Mouse (Mus musculus) spleen, postnatal 10 days (tissue): ENCODE data around the gene Ino80b.

ENCODE experiments used
- DNase-seq, 2 experiments: peaks; one replicate each; pipeline ENCODE4 v3.0.0; 2021 to 2022; ENCODE audit warnings: low spot score in 2 of 2

The Ino80b gene

GRCm38 (mm10) chr6:83086121-83087035, 38.9 kb downstream of the Ino80b start, which contains the start of gene Lbx2:
Lbx2 (plus strand) TSS chr6:83086367.
- no peak for DNase-seq

- no peak for DNase-seq
Measured at GRCm38 (mm10) chr6:83084477-83084876, 40.8 kb downstream of the Ino80b start.

- no peak for DNase-seq
Measured at GRCm38 (mm10) chr6:83083497-83083896, 41.7 kb downstream of the Ino80b start.

DNA sequence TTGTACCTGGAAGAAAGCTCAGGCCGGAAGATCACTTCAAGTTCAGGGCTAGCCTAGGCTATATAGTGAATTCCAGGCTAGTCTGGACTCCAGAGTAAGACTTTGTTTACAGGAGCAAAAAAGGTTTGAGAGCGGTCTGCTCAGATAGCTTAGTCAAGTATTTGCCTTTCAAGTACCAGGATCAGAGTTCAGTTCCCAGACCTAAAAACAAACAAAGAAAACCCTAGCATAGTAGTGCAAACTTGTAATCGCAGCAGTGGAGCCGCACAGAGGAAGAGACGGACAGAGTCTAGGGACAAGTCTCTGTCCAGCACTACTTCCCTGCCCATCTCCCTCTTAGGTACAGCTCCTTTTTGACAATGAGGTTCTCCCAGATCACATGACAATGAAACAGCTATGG, 45.0 kb downstream of the Ino80b start:
- DNase-seq, result no peak

DNA sequence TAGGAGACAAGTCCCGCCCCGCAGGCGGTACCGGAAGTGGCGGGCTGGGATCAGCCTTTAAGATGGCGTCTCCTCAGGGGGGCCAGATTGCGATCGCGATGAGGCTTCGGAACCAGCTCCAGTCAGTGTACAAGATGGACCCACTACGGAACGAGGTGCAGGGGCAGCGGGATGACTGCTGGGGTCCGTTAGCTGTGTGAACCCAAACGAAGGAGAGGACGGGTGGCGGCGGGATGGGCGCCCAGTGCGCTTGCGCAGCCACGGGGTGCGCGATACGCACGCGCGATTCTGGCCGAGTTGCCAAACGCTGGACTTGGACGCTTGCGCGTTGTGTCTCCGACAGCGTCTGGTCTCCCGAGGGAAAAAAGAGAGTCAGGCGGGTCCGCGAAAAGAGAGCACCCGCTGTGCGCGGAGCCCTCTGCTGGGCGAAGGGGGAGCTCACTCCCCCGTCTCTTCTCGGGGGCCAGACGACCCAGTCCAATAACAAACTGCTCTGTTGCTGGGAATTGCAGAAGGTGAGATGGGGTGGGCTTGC, 46.8 kb downstream of the Ino80b start:
- peak; percentile 100 for DNase-seq

DNA sequence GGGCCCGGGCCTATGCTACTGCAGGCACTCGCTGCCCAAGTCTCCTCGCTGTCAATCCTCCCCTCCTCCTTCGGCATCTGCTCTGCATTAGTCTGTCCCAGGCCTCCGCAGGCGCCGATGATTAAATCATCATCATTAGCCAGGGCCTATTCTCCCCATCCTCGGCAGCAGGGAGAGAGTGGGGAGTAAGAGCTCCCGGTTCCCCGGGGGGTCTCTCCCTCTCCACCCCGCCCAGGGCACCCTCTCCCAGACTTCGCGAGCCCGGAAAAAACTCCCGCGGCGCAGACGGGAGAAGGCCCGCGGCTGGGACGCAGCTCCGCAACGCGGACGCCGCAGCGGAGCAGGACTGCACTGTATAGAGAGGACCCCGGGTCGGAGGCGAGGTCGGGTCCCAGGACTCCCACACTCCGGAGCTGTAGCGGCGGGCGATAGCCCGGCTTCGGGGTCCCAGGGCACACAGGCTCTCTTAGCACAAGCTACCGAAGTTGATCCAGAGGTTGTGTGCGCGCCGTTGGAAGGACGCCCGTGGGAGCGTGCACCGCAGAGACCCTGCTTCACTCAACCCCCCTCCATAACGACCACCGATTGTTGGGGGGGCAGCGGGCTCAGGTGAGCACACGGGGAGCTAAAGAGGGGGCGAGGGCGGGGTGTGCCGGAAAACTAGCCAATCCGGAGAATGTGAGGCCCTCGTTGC, 47.5 kb downstream of the Ino80b start, which contains the start of gene Pcgf1:
Pcgf1 (plus strand) TSS at position 240 of the 694 bp plus-strand sequence.
- DNase-seq, result no peak

DNA sequence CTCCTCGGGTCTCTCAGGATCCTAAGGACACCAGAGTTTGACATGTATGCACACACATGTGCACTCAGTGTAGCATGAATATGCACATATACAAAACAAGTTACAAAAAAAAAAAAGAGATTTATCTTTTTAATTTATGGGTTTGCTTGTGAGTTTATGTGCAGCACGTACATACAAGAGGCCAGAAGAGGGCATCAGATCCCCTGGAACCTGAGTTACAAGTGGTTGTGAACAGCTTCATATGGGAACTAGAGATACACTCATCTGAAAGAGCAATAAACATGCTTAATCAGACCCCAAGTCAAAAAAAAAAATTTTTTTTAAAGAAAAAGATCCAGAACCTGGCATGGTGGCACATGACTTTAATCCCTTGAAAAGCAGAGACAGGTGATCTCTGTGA, 50.3 kb downstream of the Ino80b start:
- no peak for DNase-seq
